Mouse (Mus musculus) kidney, adult 2 months (tissue): Measurements from ENCODE around the gene Cideb. TPM values are rescaled to one million over a fixed set of nuclear protein-coding genes. Genes with fewer than 3 reads are reported as not detected.

Experiments used
- DNase-seq: peaks from one replicate; pipeline ENCODE4 v3.0.0; 2021
- H3K27ac ChIP-seq: fragments of 200-500 bp; 2 replicates; pipeline ENCODE4 v1.5.1; 2012; ENCODE audit warnings: low read depth, low read length, control low read depth, inconsistent platforms; ENCODE audit not compliant: insufficient read depth
- H3K27me3 ChIP-seq: fragments of 200-500 bp; replicated peaks from 2 replicates; pipeline ENCODE4 v1.6.1; 2012; ENCODE audit warnings: mild to moderate bottlenecking, moderate library complexity, low read length, inconsistent platforms; ENCODE audit not compliant: control insufficient read depth, insufficient read depth
- H3K36me3 ChIP-seq: fragments of 200-500 bp; 2 replicates; pipeline ENCODE4 v1.6.1; 2012; ENCODE audit warnings: mild to moderate bottlenecking, moderate library complexity, low read length, inconsistent platforms; ENCODE audit not compliant: control insufficient read depth, insufficient read depth
- H3K4me1 ChIP-seq: fragments of 200-500 bp; 2 replicates; pipeline ENCODE4 v1.6.1; 2011; ENCODE audit warnings: low read length; ENCODE audit not compliant: control insufficient read depth, insufficient read depth
- H3K4me3 ChIP-seq: fragments of 200-500 bp; 2 replicates; pipeline ENCODE4 v1.5.1; 2011; ENCODE audit warnings: mild to moderate bottlenecking, low read depth, low read length, control low read depth; ENCODE audit not compliant: insufficient read depth
- CTCF ChIP-seq: fragments of 200-500 bp; conservative IDR thresholded peaks from 2 replicates; pipeline ENCODE4 v1.5.1; 2011; ENCODE audit warnings: low read depth, mild to moderate bottlenecking, control low read depth, low read length, moderate library complexity, mixed read lengths; ENCODE audit not compliant: insufficient read depth, insufficient read length
- POLR2A ChIP-seq: fragments of 200-500 bp; IDR thresholded peaks from one replicate; pipeline ENCODE4 v1.6.1; 2011; ENCODE audit warnings: low read depth, low read length, control low read depth
- WGBS: fragments of 180-500 bp; shearing (Covaris S2); methylation state at CpG from one replicate; pipeline ENCODE4 v1.1.7; 2018; 5-methylcytosine and 5-hydroxymethylcytosine counted together
- polyA plus RNA-seq: library from polyadenylated mRNA; depleted of rRNA; stranded (reverse); fragments of >200 nt; gene quantifications from 2 replicates; pipeline ENCODE4 v1.2.3, GENCODE M21; 2012

Gene Cideb
- polyA plus RNA-seq, 1 experiment, result 513 TPM

GRCm38 (mm10) chr14:55721700-55722437, 36.4 kb downstream of the Cideb start, which contains the start of gene Rabggta:
TSS of gene Rabggta (minus strand) at chr14:55722263.
- under 1% methylated on average over 50 of the region's 50 CpGs for WGBS
- H3K4me3 ChIP-seq, result peak within 1 kb of the TSS; percentile 92
- TF ChIP-seq POLR2A (no peak), CTCF (peak; percentile 92)
- H3K36me3 ChIP-seq, result no peaks in the 10 kb centered on the region
- no peaks in the 10 kb centered on the region for H3K27me3 ChIP-seq
- peak within 1 kb of the TSS; percentile 88 for H3K27ac ChIP-seq
- H3K4me1 ChIP-seq, result peaks cover 20% of the 10 kb centered on the region; the same call in 1 of the 2 replicates
- DNase-seq, result peak; percentile 97

- WGBS, result 48% methylated on average over 6 of the region's 6 CpGs
- peak; percentile 84 for DNase-seq
- TF ChIP-seq POLR2A (no peak), CTCF (no peak)
- Histone ChIP-seq H3K27ac (peak overlapping the region; percentile 77), H3K4me3 (peak overlapping the region; percentile 23; the same call in 1 of the 2 replicates), H3K27me3 (no peaks in the 10 kb centered on the region), H3K36me3 (no peaks in the 10 kb centered on the region), H3K4me1 (peaks cover 20% of the 10 kb centered on the region; the same call in 1 of the 2 replicates)
Observed at GRCm38 (mm10) chr14:55721076-55721475, 37.2 kb downstream of the Cideb start.

- Histone ChIP-seq H3K4me1 (peaks cover 20% of the 10 kb centered on the region; the same call in 1 of the 2 replicates), H3K4me3 (peak overlapping the region; percentile 23; the same call in 1 of the 2 replicates), H3K27ac (peak overlapping the region; percentile 77), H3K36me3 (no peaks in the 10 kb centered on the region), H3K27me3 (no peaks in the 10 kb centered on the region)
- 67% methylated on average over 12 of the region's 12 CpGs for whole genome bisulfite sequencing
- TF ChIP-seq CTCF (no peak), POLR2A (no peak)
- DNase-seq, result peak; percentile 35
Observed at GRCm38 (mm10) chr14:55720666-55721065, 37.6 kb downstream of the Cideb start.

GRCm38 (mm10) chr14:55719737-55720136, 38.5 kb downstream of the Cideb start:
- no peak for DNase-seq
- WGBS, result 85% methylated on average over 6 of the region's 6 CpGs
- Histone ChIP-seq H3K36me3 (no peaks in the 10 kb centered on the region), H3K27me3 (no peaks in the 10 kb centered on the region), H3K27ac (no peak overlapping the region), H3K4me3 (no peak overlapping the region), H3K4me1 (peaks cover 26% of the 10 kb centered on the region)
- TF ChIP-seq POLR2A (no peak), CTCF (no peak)

DNA sequence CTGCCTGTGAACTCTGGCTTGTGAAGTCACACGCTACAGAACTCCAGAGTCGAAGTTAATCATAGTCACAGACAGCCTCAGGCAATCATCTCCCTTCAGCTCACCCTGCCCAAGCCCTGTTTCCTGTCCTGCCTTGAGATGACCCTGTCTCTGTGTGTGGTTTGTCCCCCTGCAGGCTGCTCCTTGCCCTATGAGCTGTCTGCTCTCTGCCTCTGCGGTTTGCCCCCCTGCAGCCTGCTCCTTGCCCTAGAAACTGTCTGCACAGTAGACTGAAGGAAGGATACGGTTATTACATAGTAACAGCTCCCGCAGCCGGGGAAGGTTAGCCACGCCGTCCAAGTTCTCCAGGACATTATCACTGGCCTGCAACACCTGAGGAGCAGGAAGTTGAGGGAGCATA, 41.4 kb downstream of the Cideb start:
- Histone ChIP-seq H3K4me1 (peaks cover 32% of the 10 kb centered on the region), H3K27me3 (no peaks in the 10 kb centered on the region), H3K4me3 (no peak overlapping the region), H3K36me3 (no peaks in the 10 kb centered on the region), H3K27ac (peak overlapping the region; percentile 84)
- 43% methylated on average over 8 of the region's 8 CpGs for WGBS
- TF ChIP-seq CTCF (no peak), POLR2A (no peak)
- peak; percentile 89 for DNase-seq

DNA sequence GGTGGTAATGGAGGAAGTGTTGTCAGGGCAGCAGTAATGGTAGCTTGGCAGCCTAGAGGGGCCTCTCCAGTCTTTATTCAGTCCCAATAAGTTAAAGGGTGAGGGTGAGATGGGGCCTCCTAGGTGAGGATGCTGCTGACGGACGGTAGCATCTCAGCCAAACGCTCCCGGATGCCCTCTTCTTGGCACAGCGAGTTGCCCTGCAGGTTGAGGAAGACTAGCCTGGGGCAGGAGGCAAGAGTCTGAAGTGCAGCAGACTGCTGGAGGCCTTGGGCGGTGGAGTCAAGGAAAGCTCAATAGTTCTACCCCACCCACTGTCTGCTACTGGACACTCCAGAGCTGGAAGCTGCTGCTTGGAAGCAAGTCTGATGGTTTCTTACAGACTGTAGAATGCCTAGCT, 42.0 kb downstream of the Cideb start:
- no peak for TF ChIP-seq CTCF
- no peak for TF ChIP-seq POLR2A
- H3K27me3 ChIP-seq, result no peaks in the 10 kb centered on the region
- DNase-seq, result peak; percentile 81
- H3K27ac ChIP-seq, result peak overlapping the region; percentile 84; the same call in 1 of the 2 replicates
- H3K4me3 ChIP-seq, result no peak overlapping the region
- WGBS, result 62% methylated on average over 6 of the region's 6 CpGs
- H3K36me3 ChIP-seq, result no peaks in the 10 kb centered on the region
- peaks cover 30% of the 10 kb centered on the region for H3K4me1 ChIP-seq

DNA sequence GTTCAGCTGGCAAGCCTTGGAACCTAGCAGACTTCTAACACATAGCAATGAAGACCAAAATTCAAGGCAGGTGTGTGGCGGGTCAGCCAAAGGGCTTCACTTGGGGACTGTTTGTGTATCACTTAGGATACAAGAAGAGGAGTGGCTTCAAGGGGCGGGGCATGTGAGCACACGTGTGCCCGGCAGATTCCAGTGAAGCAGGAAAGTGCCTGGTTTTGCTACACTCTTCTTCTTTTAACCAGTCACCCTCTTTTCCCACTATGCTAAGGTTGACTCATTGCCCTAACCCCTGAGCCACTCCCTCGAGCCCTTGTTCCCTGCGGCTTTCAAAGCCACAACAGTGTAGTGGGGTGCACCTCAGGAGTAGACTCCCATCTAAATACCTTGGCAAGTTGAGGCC, 43.4 kb downstream of the Cideb start:
- no peak overlapping the region for H3K4me3 ChIP-seq
- no peak overlapping the region for H3K27ac ChIP-seq
- no peaks in the 10 kb centered on the region for H3K27me3 ChIP-seq
- H3K36me3 ChIP-seq, result no peaks in the 10 kb centered on the region
- peaks cover 24% of the 10 kb centered on the region for H3K4me1 ChIP-seq
- peak; percentile 57 for DNase-seq
- 27% methylated on average over 6 of the region's 6 CpGs for WGBS
- TF ChIP-seq CTCF (no peak), POLR2A (no peak)
